Mouse (Mus musculus) CD4-positive helper T cell, adult 2 months (primary cell): ENCODE measurements at regions not wholly inside any gene's neighbourhood (a gene's known extent, or its start where the extent isn't known, plus 50 kb on each side); places are given as distances from the start of the nearest gene placed in this dataset.
A peak's percentile ranks its signal among the peaks of the same experiment; 100 is the strongest.

Experiments used
- DNase-seq: peaks from one replicate; pipeline ENCODE4 v3.0.0-alpha.2; 2012; ENCODE audit warnings: low read depth, missing footprints, low spot score

GRCm38 (mm10) chr3:38257076-38257842 lies 227.4 kb downstream of the Ankrd50 start:
- DNase-seq: no peak

DNA sequence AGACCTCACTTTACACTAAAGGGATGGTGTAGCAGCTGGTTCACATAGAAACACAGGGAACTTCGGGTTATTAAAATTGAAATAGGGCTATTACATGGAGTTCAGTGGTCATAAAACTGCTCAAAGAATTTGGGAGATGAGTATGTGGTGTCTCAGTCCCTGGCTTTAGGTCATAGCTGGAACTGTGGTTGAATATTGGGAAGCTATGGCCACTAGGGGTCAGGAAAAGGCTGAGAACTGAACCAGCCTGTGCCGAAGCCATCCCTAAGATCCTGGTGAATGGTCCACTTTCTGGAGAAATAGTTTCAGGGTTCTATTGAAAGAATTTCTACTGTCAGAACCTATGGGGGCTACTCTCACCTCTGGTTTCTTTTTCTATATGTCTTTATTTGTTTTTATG lies 229.0 kb downstream of the Ankrd50 start:
- peak; percentile 8 for DNase-seq

DNA sequence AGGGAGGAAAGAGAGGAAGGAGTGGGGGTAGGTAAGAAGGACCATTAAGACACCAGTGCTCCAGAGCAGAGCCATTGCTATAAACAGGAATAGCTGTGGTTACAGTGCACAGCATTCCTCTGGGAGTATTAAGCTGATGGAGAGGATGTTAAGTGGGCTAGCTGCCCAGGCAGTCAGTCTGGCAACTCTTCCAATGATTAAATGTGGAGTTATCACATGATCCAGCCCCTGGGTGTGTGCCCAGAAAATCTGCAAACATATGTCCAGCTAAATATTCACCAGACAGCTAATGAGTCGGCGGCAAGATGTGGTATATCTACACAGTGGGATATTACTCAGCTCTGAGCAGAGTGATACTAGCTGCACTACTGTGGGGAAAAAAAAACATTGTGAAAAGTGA lies 229.7 kb downstream of the Ankrd50 start:
- DNase-seq: no peak

- no peak for DNase-seq
Observed at GRCm38 (mm10) chr3:38251592-38251991, 233.1 kb downstream of the Ankrd50 start.

DNA sequence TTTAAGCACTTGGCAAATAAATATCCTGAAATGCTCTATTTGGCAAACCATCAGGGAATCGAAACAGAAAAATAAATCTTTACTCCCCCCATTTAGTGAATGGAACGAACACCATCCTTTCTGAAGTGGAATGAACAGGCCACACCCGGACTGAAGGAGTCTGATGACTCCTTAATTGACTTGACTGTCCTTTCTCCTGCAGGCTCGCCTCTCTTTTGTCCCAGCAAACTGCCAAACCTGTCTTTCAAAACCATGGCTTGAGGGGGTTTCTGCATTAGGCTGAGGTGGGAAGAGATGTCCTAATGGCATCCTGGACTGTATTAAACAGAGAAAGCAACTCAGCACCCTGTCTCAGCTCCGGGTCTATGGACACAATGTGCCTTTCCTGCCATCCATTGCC lies 234.1 kb downstream of the Ankrd50 start:
- DNase-seq: no peak

DNA sequence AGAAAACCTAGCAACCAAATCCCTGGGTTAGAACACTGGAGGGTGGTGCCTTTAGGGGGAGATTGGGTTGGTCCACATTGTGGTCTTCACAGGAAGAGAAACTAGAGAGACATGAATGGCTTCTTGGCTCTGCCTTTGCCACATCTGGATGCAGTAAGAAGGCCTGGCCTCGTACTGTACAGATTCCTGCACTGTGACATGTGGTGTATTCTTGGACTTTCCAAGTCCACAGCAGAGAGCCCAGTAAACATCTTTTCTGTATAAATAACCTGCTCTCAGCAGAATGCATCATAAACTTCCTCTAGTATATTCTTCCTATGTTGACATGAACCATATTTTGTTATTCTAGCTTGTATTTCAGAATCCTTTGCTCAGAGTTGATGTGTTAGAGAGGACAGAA lies 235.7 kb downstream of the Ankrd50 start:
- DNase-seq: no peak

GRCm38 (mm10) chr3:38246439-38246838 lies 238.2 kb downstream of the Ankrd50 start:
- no peak for DNase-seq

DNA sequence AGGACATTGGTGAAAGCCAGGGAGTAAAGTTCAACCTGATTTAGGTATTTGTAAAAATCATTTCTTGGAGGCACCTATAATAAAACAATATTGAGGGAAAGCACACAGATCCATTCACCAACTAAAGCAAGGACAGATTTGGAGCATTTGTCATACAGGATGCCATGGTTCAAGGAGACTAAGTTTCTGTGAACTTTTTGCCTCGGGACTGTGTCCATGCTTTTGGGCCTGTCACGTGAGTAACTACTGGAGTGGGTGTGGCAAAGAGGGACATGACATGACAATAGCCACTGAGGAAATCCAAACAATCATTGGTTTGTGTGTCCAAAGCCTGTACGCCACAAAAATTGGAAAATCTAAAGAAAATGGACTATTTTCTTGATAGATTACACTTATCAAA lies 241.4 kb downstream of the Ankrd50 start:
- no peak for DNase-seq

DNA sequence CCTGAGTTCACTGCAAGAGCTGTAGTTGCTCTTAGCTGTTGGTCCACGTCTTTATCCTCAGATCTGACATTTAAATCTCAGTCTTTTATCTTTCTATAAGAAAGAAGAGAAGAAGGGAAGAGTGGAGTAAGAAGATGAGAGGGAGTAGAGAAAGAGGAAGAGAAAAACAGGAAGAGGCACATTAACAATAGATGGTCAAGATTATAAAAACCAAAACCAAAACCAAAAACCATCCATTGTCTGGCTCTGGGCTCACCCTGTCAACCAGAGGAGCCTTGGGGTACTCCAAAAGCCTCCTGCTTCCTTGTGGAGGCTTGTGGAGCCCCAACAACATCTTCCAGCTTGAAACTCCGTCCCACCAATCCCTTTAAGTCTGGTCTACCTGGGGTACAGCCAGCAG lies 247.0 kb downstream of the Ankrd50 start:
- DNase-seq: no peak

GRCm38 (mm10) chr3:38235736-38236083 lies 248.9 kb downstream of the Ankrd50 start:
- DNase-seq: no peak

- DNase-seq: no peak
Observed at GRCm38 (mm10) chr3:38235033-38235735, 249.5 kb downstream of the Ankrd50 start.

DNA sequence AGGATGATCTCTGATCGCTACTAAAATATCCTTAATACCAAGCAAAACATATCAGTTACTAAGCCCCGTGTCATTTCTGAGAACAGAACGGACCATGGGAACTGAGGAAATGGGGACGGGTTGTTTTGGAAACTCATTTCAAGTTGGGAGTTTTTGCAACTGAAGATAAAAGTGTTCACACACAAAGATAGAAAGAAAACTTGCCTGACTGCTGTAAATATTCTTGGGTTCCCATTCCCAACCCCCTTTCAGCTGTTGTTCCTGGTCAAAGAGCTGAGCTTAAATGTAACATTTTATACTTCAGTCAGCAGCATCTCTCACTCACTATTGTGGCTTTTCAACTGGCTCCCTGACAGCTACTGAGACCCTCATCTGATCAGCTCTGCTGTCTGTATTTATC lies 250.1 kb downstream of the Ankrd50 start:
- no peak for DNase-seq

- no peak for DNase-seq
Observed at GRCm38 (mm10) chr3:38234006-38234405, 250.6 kb downstream of the Ankrd50 start.

DNA sequence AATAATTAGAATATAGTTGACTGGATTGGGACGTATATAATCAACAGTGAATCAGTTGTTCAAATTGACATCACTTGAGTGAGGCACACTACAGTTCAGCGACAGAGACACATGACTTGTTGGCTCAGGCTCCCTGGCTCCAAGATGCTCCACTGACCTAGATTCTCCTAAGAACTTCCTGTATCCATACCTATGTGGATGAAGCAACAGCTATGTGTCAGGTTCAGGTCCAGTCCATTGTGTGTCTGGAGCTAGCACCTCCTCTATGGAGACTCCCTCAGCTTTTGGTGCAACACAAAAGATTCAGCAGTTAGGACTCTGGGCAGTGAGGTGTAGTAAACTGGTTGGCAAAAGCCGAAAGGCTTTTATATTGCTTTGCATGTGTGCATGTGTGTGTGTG lies 251.6 kb downstream of the Ankrd50 start:
- DNase-seq: no peak

DNA sequence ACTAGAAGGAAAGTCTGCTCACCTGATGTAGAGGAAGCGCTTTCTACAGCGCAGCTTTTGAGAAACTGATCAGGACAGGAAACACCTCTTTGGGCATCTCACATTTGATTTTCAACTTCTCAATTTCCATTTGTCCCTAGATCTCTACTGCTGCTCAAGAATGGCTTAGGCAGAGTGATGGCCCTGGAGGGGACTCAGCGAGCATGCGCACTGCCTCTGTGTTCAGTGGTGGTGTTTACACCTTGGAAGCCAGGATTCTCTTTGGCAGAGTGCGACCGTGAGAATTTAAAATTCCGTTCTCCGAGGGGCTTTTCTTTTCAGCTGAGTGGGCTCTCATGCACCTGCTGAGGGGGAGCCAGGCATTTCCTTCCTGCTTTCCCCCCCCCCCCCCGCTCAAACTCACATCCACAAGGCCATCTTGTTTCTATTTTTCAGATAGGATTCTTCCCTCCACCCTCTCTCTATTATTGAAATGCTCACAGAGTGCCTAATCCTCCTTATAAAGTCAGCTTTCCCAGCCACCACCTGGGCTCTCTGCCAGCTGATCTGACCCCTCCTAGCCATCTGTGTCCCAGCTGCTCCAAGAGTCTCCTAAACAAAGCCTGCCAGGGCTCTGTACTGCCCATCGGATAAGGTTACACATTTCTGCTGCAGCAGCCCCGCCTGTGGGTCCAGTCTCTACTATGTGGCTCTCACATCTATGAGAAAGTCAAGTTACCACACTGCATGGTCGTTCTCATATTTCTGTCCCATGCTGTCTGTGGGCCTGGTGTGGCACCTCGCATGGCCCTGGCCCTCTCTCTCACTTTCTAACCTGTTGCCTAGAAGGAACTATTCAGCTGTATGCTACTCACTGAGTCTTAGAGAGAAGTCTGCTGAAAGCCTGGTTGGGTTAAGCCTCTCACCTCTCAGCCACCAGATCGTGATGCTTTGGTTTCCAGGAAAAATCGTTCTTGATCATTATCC lies 252.2 kb downstream of the Ankrd50 start:
- DNase-seq: no peak

DNA sequence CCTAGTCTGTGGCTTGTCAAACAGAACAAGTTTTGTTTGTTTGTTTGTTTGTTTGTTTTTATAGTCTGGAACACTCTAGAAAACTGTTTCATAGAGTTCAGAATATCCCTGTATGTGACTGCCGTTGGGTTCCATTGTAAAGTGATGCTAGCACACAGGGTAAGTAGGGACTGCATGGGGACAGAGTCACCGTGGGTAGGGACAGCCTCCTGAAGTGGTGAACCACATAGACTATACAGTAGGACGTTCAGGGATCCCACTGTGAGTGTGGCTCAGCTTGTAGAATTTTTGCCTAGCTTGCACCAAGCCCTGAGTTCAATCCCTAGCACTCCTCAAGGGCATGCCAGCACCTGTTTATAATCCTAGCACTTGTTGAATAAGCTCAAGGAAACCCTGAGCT lies 253.1 kb downstream of the Ankrd50 start:
- DNase-seq: no peak

DNA sequence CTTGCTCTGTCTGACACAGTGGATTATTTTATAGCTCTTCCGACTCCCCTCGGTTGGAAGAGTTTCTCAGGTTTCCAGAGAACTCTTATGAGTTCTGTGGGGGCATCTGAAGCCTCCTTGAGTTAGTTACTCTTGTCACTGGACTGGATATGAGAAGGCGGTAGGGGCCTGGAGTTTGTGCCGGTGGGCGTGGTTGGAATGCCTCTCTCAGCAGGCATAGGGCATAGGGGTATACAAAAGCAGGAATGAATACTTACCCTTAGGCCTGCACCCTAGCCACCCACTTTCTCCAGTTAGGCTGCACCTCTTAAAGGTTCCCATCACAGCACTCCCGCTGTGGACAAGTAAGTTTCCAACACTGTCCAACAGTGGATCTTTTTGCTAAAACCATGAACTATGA lies 253.8 kb downstream of the Ankrd50 start:
- no peak for DNase-seq

GRCm38 (mm10) chr3:38229686-38230085 lies 255.0 kb downstream of the Ankrd50 start:
- DNase-seq: no peak

- no peak for DNase-seq
Observed at GRCm38 (mm10) chr3:38229051-38229450, 255.6 kb downstream of the Ankrd50 start.

GRCm38 (mm10) chr3:38227596-38227995 lies 257.0 kb downstream of the Ankrd50 start:
- peak; percentile 50 for DNase-seq

GRCm38 (mm10) chr3:38227121-38227520 lies 257.5 kb downstream of the Ankrd50 start:
- DNase-seq: peak; percentile 4

GRCm38 (mm10) chr3:38226147-38226546 lies 258.5 kb downstream of the Ankrd50 start:
- DNase-seq: no peak
